Mouse (Mus musculus) midbrain, embryonic 11.5 days (tissue): ENCODE results near the gene Megf8. TPM values are rescaled to one million over a fixed set of nuclear protein-coding genes. Genes with fewer than 3 reads are reported as not detected.
A peak's percentile ranks its signal among the peaks of the same experiment; 100 is the strongest.

ENCODE experiments used
- ATAC-seq: fragments of 200-750 bp; cut with Nextera tagmentation; 2 replicates; pipeline ENCODE4 v1.8.0; 2017; ENCODE audit warnings: moderate TSS enrichment, moderate library complexity; ENCODE audit not compliant: low FRiP score
- DNase-seq: peaks from one replicate; pipeline ENCODE4 v3.0.0; 2015; ENCODE audit warnings: low spot score; ENCODE audit errors: missing footprints
- H3K27ac ChIP-seq: fragments of 300-500 bp; sonication (generic); 2 replicates; pipeline ENCODE4 v1.5.1; 2014; ENCODE audit warnings: low read depth, low read length
- H3K27me3 ChIP-seq: fragments of 300-500 bp; sonication (generic); 2 replicates; pipeline ENCODE4 v1.6.1; 2014; ENCODE audit warnings: mild to moderate bottlenecking, low read length, moderate library complexity, mixed read lengths; ENCODE audit not compliant: control insufficient read depth, insufficient read depth
- H3K36me3 ChIP-seq: fragments of 300-500 bp; sonication (generic); 2 replicates; pipeline ENCODE4 v1.6.1; 2014; ENCODE audit warnings: mild to moderate bottlenecking, low read length, moderate library complexity, mixed read lengths; ENCODE audit not compliant: control insufficient read depth, insufficient read depth
- H3K4me1 ChIP-seq: fragments of 300-500 bp; sonication (generic); 2 replicates; pipeline ENCODE4 v1.6.1; 2014; ENCODE audit warnings: low read length; ENCODE audit not compliant: control insufficient read depth, insufficient read depth
- H3K4me2 ChIP-seq: fragments of 300-500 bp; sonication (generic); 2 replicates; pipeline ENCODE4 v1.6.1; 2014; ENCODE audit warnings: mild to moderate bottlenecking, moderate library complexity
- H3K4me3 ChIP-seq: fragments of 300-500 bp; sonication (generic); 2 replicates; pipeline ENCODE4 v1.5.1; 2014; ENCODE audit warnings: low read depth, low read length
- H3K9ac ChIP-seq: fragments of 300-500 bp; sonication (generic); 2 replicates; pipeline ENCODE4 v1.6.1; 2014; ENCODE audit warnings: low read length
- H3K9me3 ChIP-seq: fragments of 300-500 bp; sonication (generic); 2 replicates; pipeline ENCODE4 v1.6.1; 2016; ENCODE audit warnings: low read length; ENCODE audit not compliant: control insufficient read depth
- WGBS: fragments of 180-500 bp; shearing (Covaris S2); extraction: QIAGEN DNeasy Blood & Tissue Kit; methylation state at CpG from one replicate; pipeline ENCODE4 v1.1.7; 2014; 5-methylcytosine and 5-hydroxymethylcytosine counted together
- polyA plus RNA-seq: library from polyadenylated mRNA; unstranded; fragments of >200 nt; fragmentation: Nextera tagmentation; extraction: Ambion mirVana; gene quantifications from 2 replicates; pipeline ENCODE4 v1.2.1, GENCODE M21; 2014

The Megf8 gene
- polyA plus RNA-seq, 1 experiment from 2014 or later = 10.3 TPM

DNA sequence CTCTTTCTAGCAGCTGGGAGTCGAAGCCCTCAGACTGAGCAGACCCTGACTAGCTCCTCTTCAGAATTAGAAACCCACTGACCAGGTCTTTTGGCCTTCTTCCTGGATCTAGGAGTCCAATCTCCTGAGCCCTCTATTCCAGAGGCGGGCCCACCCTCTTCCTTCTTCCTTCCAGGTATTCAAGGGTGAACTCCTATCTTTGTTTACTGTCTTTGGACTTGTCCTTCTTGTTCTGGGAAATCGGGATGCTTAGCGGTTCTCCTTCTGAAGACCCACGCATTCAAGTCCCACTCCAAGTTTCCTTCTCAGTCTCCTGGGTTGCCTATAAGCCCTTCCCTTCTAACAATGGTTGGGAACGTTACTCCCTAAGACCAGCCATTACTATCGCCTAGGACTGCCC, 72.0 kb downstream of the Megf8 start:
- H3K27ac ChIP-seq = no peak overlapping the region
- no peak overlapping the region for H3K4me2 ChIP-seq
- H3K4me1 ChIP-seq = no peaks in the 10 kb centered on the region
- no peaks in the 10 kb centered on the region for H3K9me3 ChIP-seq
- no peak overlapping the region for H3K4me3 ChIP-seq
- ATAC-seq = no peak
- H3K27me3 ChIP-seq = no peaks in the 10 kb centered on the region
- no peaks in the 10 kb centered on the region for H3K36me3 ChIP-seq
- H3K9ac ChIP-seq = no peak overlapping the region
- DNase-seq = peak; percentile 53
- WGBS = 87% methylated on average over 7 of the region's 7 CpGs

DNA sequence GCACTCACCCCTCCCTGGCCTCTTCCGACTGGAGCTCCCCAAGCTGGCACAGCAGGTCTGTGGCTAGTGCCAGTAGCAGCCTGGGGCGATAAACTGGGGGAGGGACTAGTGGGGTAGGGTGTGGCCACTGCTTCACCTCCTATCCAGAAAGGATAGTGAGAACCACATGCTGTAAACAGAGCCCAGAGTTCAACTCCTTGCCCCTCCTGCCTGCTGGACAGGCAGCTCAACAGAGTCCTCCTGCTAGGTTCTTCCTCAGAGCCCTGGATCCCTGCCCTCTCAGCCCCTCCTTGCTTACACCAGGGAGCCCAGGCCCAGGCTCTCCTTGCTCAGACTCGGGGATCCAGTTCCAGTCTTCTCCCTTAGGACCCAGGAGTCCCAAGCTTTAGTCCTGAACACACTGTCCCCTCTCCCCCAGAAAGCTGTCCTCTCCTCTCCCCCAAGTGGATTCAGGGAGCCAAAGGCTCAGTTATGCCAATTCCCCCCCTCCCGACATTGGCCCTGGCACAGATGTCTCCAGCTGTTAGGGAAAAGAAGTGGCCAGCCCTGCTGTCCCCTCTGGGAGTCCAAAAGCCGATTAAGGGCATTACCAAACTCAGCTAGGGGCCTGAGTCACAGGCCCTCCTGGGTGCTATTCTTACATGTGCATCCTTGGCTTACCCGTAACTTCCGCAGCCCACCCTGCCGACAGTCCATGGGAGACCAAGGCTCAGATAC, 73.2 kb downstream of the Megf8 start:
- Histone ChIP-seq H3K9me3 (no peaks in the 10 kb centered on the region), H3K4me2 (no peak overlapping the region), H3K27ac (no peak overlapping the region), H3K27me3 (no peaks in the 10 kb centered on the region), H3K4me3 (no peak overlapping the region), H3K9ac (no peak overlapping the region), H3K4me1 (peaks cover 7% of the 10 kb centered on the region), H3K36me3 (no peaks in the 10 kb centered on the region)
- peak; percentile 74 for DNase-seq
- no peak for ATAC-seq
- WGBS = 37% methylated on average over 8 of the region's 8 CpGs

DNA sequence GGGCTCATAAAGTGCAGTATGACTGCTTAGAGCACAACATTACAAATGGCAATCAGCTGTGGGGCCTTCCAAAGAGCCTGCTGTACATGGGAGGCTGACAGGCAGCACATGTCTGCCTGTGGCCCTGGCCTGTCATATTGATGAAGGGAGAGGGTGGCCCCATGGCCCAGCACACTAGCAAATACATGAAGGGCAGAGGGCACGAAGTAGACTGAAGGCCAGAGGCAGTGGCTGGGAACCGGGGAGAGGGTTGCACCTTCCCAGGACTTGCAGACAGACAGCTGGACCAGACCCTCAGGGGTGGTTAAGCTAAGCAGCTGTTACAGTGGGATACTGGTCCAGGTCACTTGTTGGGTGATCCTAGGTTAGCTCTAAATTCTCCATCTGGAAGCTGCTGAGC, 74.0 kb downstream of the Megf8 start:
- no peak overlapping the region for H3K9ac ChIP-seq
- peaks cover 7% of the 10 kb centered on the region for H3K4me1 ChIP-seq
- H3K4me3 ChIP-seq = no peak overlapping the region
- H3K36me3 ChIP-seq = no peaks in the 10 kb centered on the region
- no peaks in the 10 kb centered on the region for H3K9me3 ChIP-seq
- DNase-seq = peak; percentile 51
- ATAC-seq = no peak
- no peaks in the 10 kb centered on the region for H3K27me3 ChIP-seq
- no peak overlapping the region for H3K27ac ChIP-seq
- H3K4me2 ChIP-seq = no peak overlapping the region
- WGBS = 56% methylated on average over 2 of the region's 2 CpGs

DNA sequence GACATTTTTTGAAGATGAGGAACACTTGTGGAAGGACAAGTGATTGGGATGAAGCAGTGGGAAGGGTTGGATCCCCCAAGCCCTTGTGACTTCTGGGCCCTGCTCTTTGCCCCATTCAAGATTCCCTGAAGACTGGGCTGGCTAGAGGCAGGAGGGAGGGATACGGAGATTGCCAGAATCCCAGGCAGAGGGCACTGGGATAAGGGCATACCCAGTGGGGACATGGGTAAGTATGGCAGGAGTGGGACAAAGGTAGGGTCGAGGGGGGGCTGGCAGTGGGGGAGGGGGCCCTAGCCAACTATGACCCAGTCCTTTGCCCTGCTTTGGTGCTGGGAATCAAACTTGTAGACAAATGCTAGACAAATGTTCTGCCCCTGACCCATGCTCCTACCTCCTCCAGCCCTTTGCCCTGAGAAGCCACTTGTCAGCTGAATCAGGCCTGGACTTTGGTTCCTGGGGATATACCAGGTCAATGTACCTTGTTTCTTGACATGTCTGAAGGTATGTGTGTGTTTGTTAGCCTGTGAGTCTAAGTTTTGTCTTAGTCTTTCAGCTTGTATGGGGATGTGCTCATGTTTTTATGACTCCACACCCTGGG, 75.0 kb downstream of the Megf8 start:
- WGBS = 71% methylated on average over 2 of the region's 2 CpGs

DNA sequence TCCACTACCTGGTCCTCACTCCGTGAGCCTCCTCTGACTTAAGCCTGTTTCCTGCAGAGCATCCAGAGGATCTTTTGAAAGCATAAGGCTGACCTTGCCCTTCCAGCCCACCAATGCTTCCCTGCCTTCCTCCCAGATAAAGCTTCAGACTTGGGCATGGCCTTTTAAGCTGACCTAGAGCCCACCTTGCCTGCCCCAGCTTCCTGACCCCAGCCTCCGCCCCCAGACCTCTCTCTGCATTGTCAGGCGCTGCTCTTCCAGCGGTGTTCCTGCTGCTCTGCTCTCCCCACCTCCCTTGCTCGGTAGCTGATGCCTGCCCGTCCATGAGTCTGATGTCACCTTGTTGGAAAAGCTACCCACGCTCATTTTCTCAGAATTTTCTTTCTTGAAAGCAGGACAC, 75.9 kb downstream of the Megf8 start:
- Histone ChIP-seq H3K4me2 (no peak overlapping the region), H3K27ac (no peak overlapping the region), H3K36me3 (no peaks in the 10 kb centered on the region), H3K27me3 (no peaks in the 10 kb centered on the region), H3K9ac (no peak overlapping the region), H3K9me3 (no peaks in the 10 kb centered on the region), H3K4me3 (no peak overlapping the region), H3K4me1 (peaks cover 7% of the 10 kb centered on the region)
- ATAC-seq (no peak), DNase-seq (peak; percentile 71)
- 40% methylated on average over 7 of the region's 7 CpGs for WGBS

More for the DNA sequence above, 75.0 kb downstream of the Megf8 start:
- Histone ChIP-seq H3K9ac (no peak overlapping the region), H3K4me1 (peaks cover 7% of the 10 kb centered on the region), H3K27ac (no peak overlapping the region), H3K36me3 (no peaks in the 10 kb centered on the region), H3K4me2 (no peak overlapping the region), H3K4me3 (no peak overlapping the region), H3K27me3 (no peaks in the 10 kb centered on the region), H3K9me3 (no peaks in the 10 kb centered on the region)
- DNase-seq (peak; percentile 67), ATAC-seq (no peak)

DNA sequence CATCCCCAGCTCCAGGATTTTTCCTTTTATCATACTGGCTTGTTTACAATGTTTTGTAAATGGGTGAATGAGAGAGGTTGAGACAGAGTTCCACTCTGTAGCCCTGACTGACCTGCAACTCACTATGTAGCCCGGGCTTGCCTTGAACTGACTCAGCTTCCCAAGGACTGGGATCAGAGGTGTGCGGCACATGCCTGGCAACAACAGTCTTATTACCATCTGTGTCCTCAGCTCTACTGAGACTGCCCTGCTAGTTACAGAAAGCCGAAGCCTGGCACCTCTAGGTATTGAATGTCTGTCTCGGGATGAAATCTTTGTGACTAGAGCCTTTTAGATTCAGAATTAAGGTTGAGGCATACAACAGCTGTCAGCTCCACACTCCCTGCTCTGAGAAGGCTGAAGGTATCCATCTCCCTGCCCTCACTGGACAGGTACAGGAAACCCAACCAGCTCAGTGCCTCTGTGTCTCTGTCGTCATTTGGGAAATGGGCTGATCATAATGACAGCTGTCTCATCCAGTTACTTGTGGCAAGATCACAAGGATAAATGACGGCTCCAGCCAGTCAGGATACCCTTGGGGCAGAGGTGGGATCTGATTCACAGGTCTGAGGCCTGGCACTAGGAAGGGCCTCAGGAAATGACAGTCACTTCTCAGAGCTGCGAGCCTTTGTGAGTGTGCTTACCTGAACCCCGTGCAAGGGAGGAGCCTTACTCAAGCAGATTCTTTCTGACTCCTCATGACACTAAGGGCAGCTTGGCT, 76.7 kb downstream of the Megf8 start:
- H3K4me2 ChIP-seq = no peak overlapping the region
- DNase-seq = no peak
- H3K9ac ChIP-seq = no peak overlapping the region
- H3K9me3 ChIP-seq = no peaks in the 10 kb centered on the region
- no peaks in the 10 kb centered on the region for H3K36me3 ChIP-seq
- no peak overlapping the region for H3K4me3 ChIP-seq
- no peak overlapping the region for H3K27ac ChIP-seq
- WGBS = 81% methylated on average over 8 of the region's 8 CpGs
- no peaks in the 10 kb centered on the region for H3K27me3 ChIP-seq
- H3K4me1 ChIP-seq = peaks cover 7% of the 10 kb centered on the region
- no peak for ATAC-seq

DNA sequence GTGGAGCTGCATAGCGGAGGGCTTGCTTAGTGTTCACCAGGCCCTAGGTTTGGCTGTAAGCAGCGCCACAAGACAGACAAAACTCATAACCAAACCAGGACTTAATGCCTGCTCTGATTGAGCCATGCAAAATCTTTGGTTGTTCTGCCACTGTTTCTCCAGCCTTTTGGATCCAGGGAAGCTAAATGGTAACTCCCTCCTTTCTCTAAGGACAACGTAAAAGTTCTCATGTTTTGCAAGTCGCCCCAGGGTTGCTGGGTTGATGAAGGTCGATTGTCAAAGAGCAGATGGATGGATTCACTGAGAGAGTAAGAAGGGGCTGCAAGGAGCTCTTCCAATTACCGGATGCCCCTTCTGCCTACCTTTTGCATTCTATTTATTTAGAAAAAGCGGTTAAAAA, 77.8 kb downstream of the Megf8 start:
- Histone ChIP-seq H3K4me1 (peaks cover 7% of the 10 kb centered on the region), H3K27me3 (no peaks in the 10 kb centered on the region), H3K4me3 (peak overlapping the region; percentile 69), H3K36me3 (no peaks in the 10 kb centered on the region), H3K9me3 (no peaks in the 10 kb centered on the region), H3K9ac (peak overlapping the region; percentile 73), H3K4me2 (peak overlapping the region; percentile 88), H3K27ac (no peak overlapping the region)
- WGBS = 30% methylated on average over 7 of the region's 7 CpGs
- peak; percentile 85 for DNase-seq
- no peak for ATAC-seq

DNA sequence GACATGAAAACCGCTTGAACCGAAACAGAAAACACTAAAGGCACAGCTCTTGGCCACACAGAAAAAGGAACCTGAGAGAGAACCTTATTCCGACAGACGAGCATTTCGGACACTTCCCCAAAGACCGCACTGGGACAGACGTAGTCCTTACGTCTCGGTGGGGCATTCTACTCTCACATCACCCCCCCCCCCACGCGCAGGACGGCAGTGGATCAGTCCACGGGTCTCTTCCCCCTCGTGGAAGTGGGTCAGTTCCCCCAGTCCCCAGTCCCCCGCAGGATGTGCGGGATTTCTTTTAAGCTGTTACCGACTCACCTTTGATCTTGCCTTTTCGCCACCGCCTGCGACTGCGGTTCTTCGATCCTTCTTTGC, 78.2 kb downstream of the Megf8 start:
- peak overlapping the region; percentile 88 for H3K4me2 ChIP-seq
- no peak for DNase-seq
- H3K36me3 ChIP-seq = no peaks in the 10 kb centered on the region
- H3K9ac ChIP-seq = peak overlapping the region; percentile 73
- H3K4me1 ChIP-seq = peaks cover 7% of the 10 kb centered on the region
- no peak overlapping the region for H3K27ac ChIP-seq
- no peak; the same call in 1 of the 2 replicates for ATAC-seq
- WGBS = 1% methylated on average over 22 of the region's 22 CpGs
- H3K27me3 ChIP-seq = no peaks in the 10 kb centered on the region
- no peaks in the 10 kb centered on the region for H3K9me3 ChIP-seq
- peak overlapping the region; percentile 69 for H3K4me3 ChIP-seq
